In genomic region chr8:84944478-84945160, GRCm38 (mm10) we compare ENCODE assay signal across 8 mouse cellular contexts. TPM values are rescaled to one million over a fixed set of nuclear protein-coding genes. Genes with fewer than 3 reads are reported as not detected.
DNase-seq lines count a peak whose midpoint lies in the region; ATAC-seq lines count a peak whose summit lies in the region.

No protein-coding gene starts in this region.

- peak; percentile 50 for DNase-seq in spleen, adult 12 weeks (ENCODE audit: low spot score)
- DNase-seq in spleen, postnatal 36 days (ENCODE audit: low spot score in 2 of 2) = no peak
- peak; percentile 78 to 84 for DNase-seq in cerebellum, postnatal 14 days
- peak; percentile 61 to 68 for DNase-seq in kidney, postnatal 4 days
- DNase-seq in lung, postnatal 36 days = peak; percentile 38
- peak; percentile 88 to 91 for DNase-seq in right cerebral cortex, postnatal 10 days (ENCODE audit: low spot score in 2 of 2)
- no peak for DNase-seq in urinary bladder, adult 2 months (ENCODE audit: low spot score)

- no peaks in the 10 kb centered on the region for H3K36me3 ChIP-seq in heart, embryonic 13.5 days

- H3K9me3 ChIP-seq in heart, embryonic 13.5 days = no peaks in the 10 kb centered on the region

- H3K4me3 ChIP-seq in heart, embryonic 13.5 days = peak overlapping the region; percentile 6; the same call in 1 of the 2 replicates

- H3K27me3 ChIP-seq in heart, embryonic 13.5 days (replicated peaks) = peaks cover 92% of the 10 kb centered on the region

- H3K27ac ChIP-seq in heart, embryonic 13.5 days (replicated peaks) = no peak overlapping the region

- ATAC-seq in heart, embryonic 13.5 days (ENCODE audit: extremely low read depth, insufficient number of reproducible peaks, low FRiP score, low TSS enrichment) = peak; percentile 67

- H3K4me1 ChIP-seq in heart, embryonic 13.5 days = peaks cover 19% of the 10 kb centered on the region

- H3K9ac ChIP-seq in heart, embryonic 13.5 days = no peak overlapping the region

- 4% methylated on average over 26 of the region's 26 CpGs for WGBS in heart, embryonic 13.5 days

- H3K4me2 ChIP-seq in heart, embryonic 13.5 days = peak overlapping the region; percentile 12

RNA-seq across cellular contexts. Expression of gene Rtbdn, which starts 2.2 kb away (rescaled TPM):
- polyA plus RNA-seq in heart, embryonic 13.5 days (2015; fragmentation: Nextera tagmentation; extraction: Ambion mirVana) = 0.17 and 0.32 TPM in 2 replicates
- not detected in 2 replicates for polyA plus RNA-seq in urinary bladder, adult 2 months (2012; rRNA removed)

RNA-seq across cellular contexts. Expression of gene Mast1, which starts 7.5 kb away (rescaled TPM):
- 0.11 and 0.19 TPM in 2 replicates for polyA plus RNA-seq in heart, embryonic 13.5 days (2015; fragmentation: Nextera tagmentation; extraction: Ambion mirVana)
- 0.17 and 0.19 TPM in 2 replicates for polyA plus RNA-seq in urinary bladder, adult 2 months (2012; rRNA removed)

RNA-seq across cellular contexts. Expression of gene Gm49661, which starts 24.6 kb away (rescaled TPM):
- polyA plus RNA-seq in heart, embryonic 13.5 days (2015; fragmentation: Nextera tagmentation; extraction: Ambion mirVana) = not detected in 2 replicates
- not detected in 2 replicates for polyA plus RNA-seq in urinary bladder, adult 2 months (2012; rRNA removed)

RNA-seq across cellular contexts. Expression of gene Prdx2, which starts 24.8 kb away (rescaled TPM):
- 733 and 747 TPM in 2 replicates for polyA plus RNA-seq in heart, embryonic 13.5 days (2015; fragmentation: Nextera tagmentation; extraction: Ambion mirVana)
- 215 and 231 TPM in 2 replicates for polyA plus RNA-seq in urinary bladder, adult 2 months (2012; rRNA removed)

RNA-seq across cellular contexts. Expression of gene Rnaseh2a, which starts 24.9 kb away (rescaled TPM):
- polyA plus RNA-seq in heart, embryonic 13.5 days (2015; fragmentation: Nextera tagmentation; extraction: Ambion mirVana) = 82.8 and 83.4 TPM in 2 replicates
- polyA plus RNA-seq in urinary bladder, adult 2 months (2012; rRNA removed) = 49.4 and 49.5 TPM in 2 replicates

Comparison
In these comparisons a context has a peak if more than half of its experiments do, and no peak if none do; other contexts are left out.
1. DNase-seq: peak in spleen, adult 12 weeks (single experiment), cerebellum, postnatal 14 days (2 of 2), kidney, postnatal 4 days (2 of 2), lung, postnatal 36 days (single experiment) and right cerebral cortex, postnatal 10 days (2 of 2); none in spleen, postnatal 36 days (0 of 2) and urinary bladder, adult 2 months (single experiment).